Mouse (Mus musculus): ENCODE measurements around the gene Rad54l. TPM values are rescaled to one million over a fixed set of nuclear protein-coding genes. Genes with fewer than 3 reads are reported as not detected.

Rad54l gene
- polyA plus RNA-seq (2014; fragmentation: Illumina TruSeq; extraction: RNeasy Lipid Tissue Mini Kit (QIAGEN cat#74804); ENCODE audit: low read depth, low replicate concordance): 1.1 TPM

DNA sequence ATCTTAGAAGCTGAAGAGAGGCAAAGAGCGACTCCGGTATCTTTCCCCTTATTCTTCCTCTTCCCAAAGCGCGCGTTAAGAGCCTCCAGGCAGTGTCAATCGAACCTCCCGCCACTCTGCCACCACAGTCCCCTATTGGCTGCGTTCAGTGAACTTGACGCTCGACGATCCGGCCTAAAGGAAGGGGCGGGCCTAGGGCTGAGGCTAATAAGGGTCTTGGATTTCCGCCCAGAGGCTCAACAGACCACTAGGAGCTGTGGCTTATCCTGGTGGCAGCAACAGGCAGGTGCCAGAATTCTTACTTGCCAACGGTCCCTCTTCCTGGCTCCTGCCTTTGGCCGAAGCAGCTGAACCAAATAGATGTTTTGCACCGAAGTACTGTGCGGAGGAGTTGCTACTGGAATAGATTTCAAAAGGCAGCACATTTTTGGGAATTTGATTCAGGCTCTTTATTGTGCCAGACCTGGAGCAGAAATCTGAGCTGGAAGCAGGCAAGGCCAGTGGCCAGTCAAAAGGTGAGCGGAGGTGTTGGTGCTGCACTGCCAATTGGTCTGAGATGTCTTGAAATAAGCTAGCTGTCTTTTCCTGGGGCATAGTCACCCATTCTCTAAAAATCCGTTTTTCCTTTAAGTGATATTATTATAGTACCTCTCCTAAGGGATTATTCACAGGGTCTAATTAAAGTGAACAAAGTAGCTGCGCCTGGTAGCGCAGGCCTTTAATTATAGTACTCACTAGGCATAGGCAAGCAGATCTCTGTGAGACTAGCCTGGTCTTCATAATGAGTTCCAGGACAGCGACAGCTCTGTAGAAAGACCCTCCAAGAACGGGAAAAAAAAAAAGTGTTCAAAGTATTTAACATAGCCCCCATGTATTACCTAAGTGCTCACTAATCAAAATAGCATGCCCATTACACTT is at the start of gene Rad54l, which contains the start of gene Pomgnt1:
TSS of gene Rad54l (minus strand) at position 89 of the 918 bp plus-strand sequence.
TSS of gene Pomgnt1 (plus strand) at position 239 of the 918 bp plus-strand sequence.

GRCm38 (mm10) chr4:116173072-116173471 is 49.6 kb upstream of the Rad54l start, which contains the start of the genes 1700042G07Rik and Gm49337:
Gene 1700042G07Rik, plus strand, starts transcription at chr4:116173372.
Gene Gm49337, plus strand, starts transcription at chr4:116173384.

DNA sequence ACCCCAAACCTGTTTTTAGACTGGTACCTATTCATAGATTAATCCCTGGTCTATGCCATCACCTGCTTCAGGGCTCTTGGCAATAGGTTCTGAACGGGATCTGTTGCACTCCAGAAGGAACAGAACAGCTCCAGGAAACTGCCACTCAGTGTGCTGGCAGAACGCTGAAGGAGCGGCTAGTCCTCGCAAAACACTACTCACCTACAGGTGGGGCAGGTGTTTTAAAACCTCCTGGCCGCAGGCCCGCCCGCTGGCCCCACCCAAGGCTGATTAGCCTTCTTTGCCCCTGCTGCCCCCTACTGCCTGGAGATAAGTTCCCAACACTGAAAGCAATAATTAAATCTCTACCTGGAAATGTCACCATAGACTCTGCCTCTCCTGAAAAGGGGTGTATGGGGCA is 43.9 kb upstream of the Rad54l start, which contains the start of gene Tspan1:
TSS of gene Tspan1 (minus strand) at position 198 of the 400 bp plus-strand sequence.

GRCm38 (mm10) chr4:116151238-116151637 is 27.7 kb upstream of the Rad54l start, which contains the start of gene Lurap1:
Gene Lurap1, minus strand, starts transcription at chr4:116151338.

GRCm38 (mm10) chr4:116074861-116075620 is 48.4 kb downstream of the Rad54l start, which contains the start of the genes Uqcrh and Lrrc41:
Gene Uqcrh, minus strand, starts transcription at chr4:116075071.
Gene Lrrc41, plus strand, starts transcription at chr4:116075269.

GRCm38 (mm10) chr4:116053399-116053961 is 70.0 kb downstream of the Rad54l start, which contains the start of gene Nsun4:
Gene Nsun4, minus strand, starts transcription at chr4:116053876.

Other genes with a start within 250 kb of the Rad54l start
- gene Kncn, start 239.3 kb downstream of the Rad54l start, polyA plus RNA-seq (2014; fragmentation: Illumina TruSeq; extraction: RNeasy Lipid Tissue Mini Kit (QIAGEN cat#74804); ENCODE audit: low read depth, low replicate concordance): not detected
- 0.37 TPM for gene 6430628N08Rik, start 233.0 kb downstream of the Rad54l start, polyA plus RNA-seq (2014; fragmentation: Illumina TruSeq; extraction: RNeasy Lipid Tissue Mini Kit (QIAGEN cat#74804); ENCODE audit: low read depth, low replicate concordance)
- gene Dmbx1, start 183.8 kb downstream of the Rad54l start, polyA plus RNA-seq (2014; fragmentation: Illumina TruSeq; extraction: RNeasy Lipid Tissue Mini Kit (QIAGEN cat#74804); ENCODE audit: low read depth, low replicate concordance): not detected
- gene Faah, start 105.8 kb downstream of the Rad54l start, polyA plus RNA-seq (2014; fragmentation: Illumina TruSeq; extraction: RNeasy Lipid Tissue Mini Kit (QIAGEN cat#74804); ENCODE audit: low read depth, low replicate concordance): 40.8 TPM
- 15.4 TPM for gene Nsun4, start 69.8 kb downstream of the Rad54l start, polyA plus RNA-seq (2014; fragmentation: Illumina TruSeq; extraction: RNeasy Lipid Tissue Mini Kit (QIAGEN cat#74804); ENCODE audit: low read depth, low replicate concordance)
- gene Uqcrh, start 48.6 kb downstream of the Rad54l start, polyA plus RNA-seq (2014; fragmentation: Illumina TruSeq; extraction: RNeasy Lipid Tissue Mini Kit (QIAGEN cat#74804); ENCODE audit: low read depth, low replicate concordance): 654 TPM
- gene Lrrc41, start 48.4 kb downstream of the Rad54l start, polyA plus RNA-seq (2014; fragmentation: Illumina TruSeq; extraction: RNeasy Lipid Tissue Mini Kit (QIAGEN cat#74804); ENCODE audit: low read depth, low replicate concordance): 37.3 TPM
- gene Pomgnt1, start 150 bp upstream of the Rad54l start, polyA plus RNA-seq (2014; fragmentation: Illumina TruSeq; extraction: RNeasy Lipid Tissue Mini Kit (QIAGEN cat#74804); ENCODE audit: low read depth, low replicate concordance): 54.4 TPM
- gene Lurap1, start 27.6 kb upstream of the Rad54l start, polyA plus RNA-seq (2014; fragmentation: Illumina TruSeq; extraction: RNeasy Lipid Tissue Mini Kit (QIAGEN cat#74804); ENCODE audit: low read depth, low replicate concordance): 4.2 TPM
- 41.6 TPM for gene Tspan1, start 43.9 kb upstream of the Rad54l start, polyA plus RNA-seq (2014; fragmentation: Illumina TruSeq; extraction: RNeasy Lipid Tissue Mini Kit (QIAGEN cat#74804); ENCODE audit: low read depth, low replicate concordance)
- gene 1700042G07Rik, start 49.7 kb upstream of the Rad54l start, polyA plus RNA-seq (2014; fragmentation: Illumina TruSeq; extraction: RNeasy Lipid Tissue Mini Kit (QIAGEN cat#74804); ENCODE audit: low read depth, low replicate concordance): 20.7 TPM
- not detected for gene Gm49337, start 49.7 kb upstream of the Rad54l start, polyA plus RNA-seq (2014; fragmentation: Illumina TruSeq; extraction: RNeasy Lipid Tissue Mini Kit (QIAGEN cat#74804); ENCODE audit: low read depth, low replicate concordance)
- gene Pik3r3, start 97.9 kb upstream of the Rad54l start, polyA plus RNA-seq (2014; fragmentation: Illumina TruSeq; extraction: RNeasy Lipid Tissue Mini Kit (QIAGEN cat#74804); ENCODE audit: low read depth, low replicate concordance): 19.1 TPM

All from adipose tissue, adult 10 weeks (tissue).